Mouse (Mus musculus): Measurements from ENCODE around the gene Usp24.

Gene Usp24

DNA sequence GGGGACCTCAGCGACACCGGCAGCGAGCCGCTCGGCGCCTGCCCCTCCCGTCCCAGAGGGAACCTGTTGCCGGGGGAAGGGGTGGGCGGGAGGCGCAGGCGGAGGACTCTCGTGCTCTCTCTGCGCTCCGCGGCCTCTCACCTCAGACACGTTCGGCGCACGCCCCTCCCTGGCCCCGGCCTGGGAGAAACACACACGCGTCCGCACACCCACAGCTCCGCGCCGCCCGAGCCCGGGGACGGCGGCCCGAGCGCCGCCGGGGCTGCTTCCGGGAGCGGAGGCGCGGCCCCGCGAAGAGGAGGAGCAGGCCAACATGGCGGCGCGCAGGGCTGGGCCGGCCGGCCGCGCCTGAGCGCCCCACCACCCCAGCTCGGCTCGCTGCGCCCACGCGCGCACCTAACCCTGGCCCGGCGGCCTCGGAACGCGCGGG is at the start of gene Usp24:
TSS of gene Usp24 (plus strand) at position 293 of the 430 bp plus-strand sequence.
- peak; percentile 40 to 43 for DNase-seq (ENCODE audit: low spot score in 2 of 2)

DNA sequence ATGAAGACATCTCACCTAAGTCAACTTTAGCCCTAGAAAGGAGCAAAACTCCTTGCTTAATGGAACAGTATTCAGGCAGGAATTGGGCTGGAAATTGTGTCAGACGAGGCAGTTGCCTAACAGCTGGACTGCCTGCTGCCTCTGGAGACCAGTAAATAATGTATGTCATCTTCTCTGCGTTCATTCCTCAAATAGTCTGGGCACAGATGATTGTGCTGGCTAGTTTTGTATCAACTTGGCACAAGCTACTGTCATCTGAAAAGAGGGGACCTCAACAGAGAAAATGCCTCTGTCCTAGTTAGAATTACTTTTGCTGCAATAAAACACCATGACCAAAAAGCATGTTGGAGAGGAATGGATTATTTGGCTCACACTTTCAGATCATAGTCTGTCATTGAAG is 39.1 kb upstream of the Usp24 start:
- DNase-seq (ENCODE audit: low spot score in 2 of 2), result no peak

DNA sequence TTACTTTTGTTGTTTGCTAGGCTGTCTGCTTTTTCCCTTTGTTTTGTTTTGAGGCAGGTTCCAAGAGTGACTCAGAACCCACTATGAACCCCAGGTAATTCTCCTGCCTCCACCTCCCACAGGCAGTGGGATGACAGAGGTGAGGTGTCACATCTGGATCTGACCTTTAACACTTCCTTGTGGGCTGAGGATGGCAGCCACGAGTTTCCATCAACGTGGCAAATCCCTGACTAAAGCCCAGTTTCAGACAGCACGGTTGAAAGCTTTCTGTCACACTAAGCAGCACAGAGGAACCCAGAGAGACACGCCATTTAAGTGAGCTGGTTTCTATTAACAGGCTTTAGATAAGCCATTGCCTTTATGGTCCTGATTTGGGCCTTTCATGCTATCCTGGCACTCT is 36.8 kb upstream of the Usp24 start:
- DNase-seq (ENCODE audit: low spot score in 2 of 2), result no peak

DNA sequence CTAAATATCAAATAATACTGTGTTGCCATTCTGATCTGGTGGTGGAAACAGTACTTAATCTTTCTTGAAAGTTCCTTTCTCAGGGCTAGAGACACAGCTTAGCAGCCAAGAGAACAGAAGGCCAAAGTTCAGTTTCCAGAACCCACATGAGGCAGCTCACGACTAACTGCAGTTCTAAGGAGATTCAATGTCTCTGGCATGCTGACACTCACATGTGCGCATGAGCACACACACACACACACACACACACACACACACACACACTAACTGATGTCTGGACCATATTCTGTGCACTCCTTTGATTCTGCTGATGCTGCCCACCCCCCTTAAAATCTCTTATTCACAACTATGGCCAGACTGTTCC is 34.9 kb upstream of the Usp24 start:
- no peak for DNase-seq (ENCODE audit: low spot score in 2 of 2)

DNA sequence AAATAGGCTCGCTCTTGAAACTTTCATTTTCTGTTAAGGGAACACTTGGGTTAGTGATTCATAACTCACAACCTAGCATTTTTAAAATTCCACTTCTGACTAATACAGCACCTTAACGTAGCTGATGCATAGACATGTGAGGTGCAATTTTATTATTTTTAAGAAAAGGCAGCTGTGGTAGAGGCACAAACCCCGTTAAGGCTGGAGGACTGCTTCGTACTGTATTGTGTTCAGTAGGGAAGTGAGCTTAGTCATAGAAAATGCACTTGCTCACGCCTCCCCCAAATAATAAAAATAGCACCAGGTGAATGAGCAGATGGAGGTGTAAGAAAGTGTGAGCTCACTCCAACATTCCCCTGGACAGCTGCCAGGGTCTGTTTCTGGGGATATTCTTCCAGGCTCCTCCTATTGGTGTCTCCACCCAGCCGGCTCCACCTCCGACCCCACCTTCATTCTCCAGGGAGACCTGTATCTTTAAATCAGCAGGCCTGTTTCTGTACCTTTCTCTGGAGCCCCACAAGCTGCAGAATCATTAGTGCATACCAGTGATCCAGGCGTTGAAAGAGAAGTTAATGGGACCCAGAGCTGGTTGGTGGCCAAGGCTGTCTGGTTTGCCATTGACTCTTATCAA is 34.4 kb upstream of the Usp24 start:
- no peak for DNase-seq (ENCODE audit: low spot score in 2 of 2)

DNA sequence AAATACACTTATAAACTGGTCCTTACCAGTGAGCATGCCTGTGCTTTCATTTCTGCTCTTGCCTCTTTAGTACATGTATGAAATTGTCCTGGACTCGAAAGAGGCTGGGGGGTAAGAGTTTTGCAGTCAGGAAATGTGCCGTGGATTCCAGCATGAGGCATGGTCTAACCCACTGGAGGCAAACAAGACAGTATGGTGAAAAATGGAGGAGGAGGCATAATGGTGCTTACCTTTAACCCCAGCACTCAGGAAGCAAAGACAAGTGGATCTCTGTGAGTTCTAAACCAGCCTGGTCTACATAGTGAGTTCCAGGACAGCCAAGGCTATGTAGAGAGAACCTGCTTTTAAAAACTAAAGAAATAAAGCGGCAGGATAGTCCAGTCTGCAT is 33.9 kb upstream of the Usp24 start:
- no peak for DNase-seq (ENCODE audit: low spot score in 2 of 2)

DNA sequence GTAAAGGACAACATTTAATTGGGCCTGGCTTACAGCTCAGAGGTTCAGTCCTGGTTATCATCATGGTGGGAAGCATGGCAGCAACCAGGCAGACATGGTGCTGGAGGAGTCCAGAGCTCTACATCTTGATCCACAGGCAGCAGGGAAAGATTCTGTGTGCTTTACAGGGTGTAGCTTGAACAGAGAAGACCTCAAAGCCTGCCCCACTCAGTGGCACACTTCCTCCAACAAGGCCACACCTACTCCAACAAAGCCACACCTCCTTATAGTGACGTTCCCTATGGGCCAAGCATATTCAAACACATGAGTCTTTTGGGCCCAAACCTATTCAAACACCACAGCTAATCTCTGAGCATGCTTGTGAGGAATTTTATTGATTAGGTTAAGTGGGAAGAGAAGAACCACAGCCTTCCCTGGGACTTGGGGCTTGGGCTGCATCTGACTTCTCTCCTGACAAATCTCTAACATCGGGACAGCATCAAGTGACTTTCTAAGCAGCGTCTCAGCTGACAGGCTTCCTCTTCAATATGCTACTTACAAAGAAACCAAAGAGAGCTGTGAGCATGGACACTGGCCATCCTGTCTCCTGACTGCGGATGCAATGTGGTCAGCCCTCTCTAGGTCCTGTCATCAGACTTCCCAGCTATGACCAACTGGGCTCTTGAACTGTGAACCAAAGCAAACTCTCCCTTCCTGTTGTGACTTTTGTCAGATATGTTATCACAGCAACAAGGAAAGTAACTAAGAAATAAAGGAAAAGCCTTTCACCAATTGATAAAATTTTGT is 28.9 kb upstream of the Usp24 start:
- DNase-seq (ENCODE audit: low spot score in 2 of 2), result no peak

DNA sequence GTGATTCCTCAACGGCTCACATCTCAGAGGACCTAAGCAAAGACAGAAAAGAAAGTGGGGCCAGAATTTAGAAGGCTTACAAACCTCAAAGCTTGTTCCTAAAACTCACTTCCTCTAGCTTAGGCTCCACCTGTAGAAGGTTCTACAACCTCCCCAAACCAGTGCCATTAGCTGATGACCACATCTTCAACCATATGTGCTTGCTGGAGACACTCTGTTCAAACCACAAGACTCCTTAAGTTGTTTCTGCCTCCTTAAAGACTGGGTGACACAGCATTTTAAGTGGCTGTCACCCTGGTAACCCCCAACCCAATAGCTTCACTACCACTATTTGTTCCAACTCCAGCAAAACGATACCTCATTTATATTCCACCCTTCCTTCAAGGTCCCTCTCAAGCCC is 25.8 kb upstream of the Usp24 start:
- no peak for DNase-seq (ENCODE audit: low spot score in 2 of 2)

DNA sequence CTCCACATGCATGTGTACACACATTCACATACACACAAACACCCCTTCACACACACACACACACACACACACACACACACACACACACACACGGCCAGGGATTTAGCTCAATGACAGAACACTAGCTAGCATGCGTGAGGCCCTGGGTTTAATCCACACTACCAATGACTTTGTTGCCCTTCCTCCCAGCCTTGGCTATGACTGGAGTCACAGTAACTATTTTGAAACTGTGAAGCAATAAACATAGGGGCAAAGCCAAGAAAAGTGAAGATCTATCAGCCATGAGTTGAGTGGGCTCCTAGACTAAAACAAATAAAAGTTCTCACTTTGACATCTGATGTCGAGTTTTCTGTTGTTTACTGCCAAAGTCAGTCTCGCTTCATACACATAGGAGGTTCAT is 23.2 kb upstream of the Usp24 start:
- DNase-seq (ENCODE audit: low spot score in 2 of 2), result no peak

DNA sequence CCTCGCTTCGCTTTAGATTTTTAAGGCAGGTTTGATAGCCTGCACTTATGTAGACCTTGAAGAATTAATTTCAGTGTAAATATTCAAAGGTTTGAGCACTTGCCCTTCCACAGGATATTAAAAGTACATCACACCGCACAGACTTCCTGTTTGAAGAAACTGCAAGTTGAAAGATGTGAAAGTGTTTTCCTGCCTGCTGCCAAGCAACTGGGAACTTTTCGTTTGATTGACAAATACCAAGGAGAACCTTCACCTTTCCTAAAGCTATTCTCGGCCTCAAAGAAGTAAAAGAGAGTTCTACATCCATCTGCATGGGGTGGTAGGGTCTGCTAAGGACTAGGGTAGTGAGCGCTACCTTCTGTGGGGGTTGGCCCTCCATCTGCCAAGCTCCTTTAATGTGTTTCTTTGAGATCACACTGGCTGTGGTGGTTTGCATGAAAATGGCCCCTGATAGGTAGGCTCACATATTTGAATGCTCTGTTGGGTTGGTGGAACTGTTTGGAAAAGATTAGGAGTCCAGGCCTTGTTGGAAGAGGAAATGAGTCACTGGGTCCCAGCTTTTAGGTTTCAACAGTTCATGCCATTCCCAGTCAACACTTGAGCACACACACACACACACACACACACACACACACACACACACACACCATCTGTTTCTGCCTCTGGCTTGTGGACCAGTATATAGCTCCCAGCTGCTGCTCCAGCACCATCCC is 22.5 kb upstream of the Usp24 start:
- no peak for DNase-seq (ENCODE audit: low spot score in 2 of 2)

DNA sequence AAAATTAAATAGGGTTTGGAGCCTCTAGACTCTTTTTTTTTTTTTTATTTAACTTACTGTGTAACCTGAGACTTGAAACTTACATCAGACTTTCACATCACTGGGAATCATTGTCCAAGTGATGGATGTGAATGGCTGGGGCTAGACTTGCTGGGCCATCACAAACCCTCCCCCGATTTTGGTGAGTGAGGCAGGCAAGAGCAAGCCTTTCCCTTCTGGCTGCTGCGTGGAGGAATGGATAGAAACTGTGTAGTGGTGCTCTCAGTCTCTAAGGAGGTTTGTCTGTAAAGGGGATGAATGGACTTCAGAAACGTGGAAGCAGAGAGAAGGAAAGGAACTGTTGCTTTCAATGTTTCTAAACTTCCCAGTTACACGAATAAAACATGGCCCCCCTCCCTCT is 20.3 kb upstream of the Usp24 start:
- no peak for DNase-seq (ENCODE audit: low spot score in 2 of 2)

DNA sequence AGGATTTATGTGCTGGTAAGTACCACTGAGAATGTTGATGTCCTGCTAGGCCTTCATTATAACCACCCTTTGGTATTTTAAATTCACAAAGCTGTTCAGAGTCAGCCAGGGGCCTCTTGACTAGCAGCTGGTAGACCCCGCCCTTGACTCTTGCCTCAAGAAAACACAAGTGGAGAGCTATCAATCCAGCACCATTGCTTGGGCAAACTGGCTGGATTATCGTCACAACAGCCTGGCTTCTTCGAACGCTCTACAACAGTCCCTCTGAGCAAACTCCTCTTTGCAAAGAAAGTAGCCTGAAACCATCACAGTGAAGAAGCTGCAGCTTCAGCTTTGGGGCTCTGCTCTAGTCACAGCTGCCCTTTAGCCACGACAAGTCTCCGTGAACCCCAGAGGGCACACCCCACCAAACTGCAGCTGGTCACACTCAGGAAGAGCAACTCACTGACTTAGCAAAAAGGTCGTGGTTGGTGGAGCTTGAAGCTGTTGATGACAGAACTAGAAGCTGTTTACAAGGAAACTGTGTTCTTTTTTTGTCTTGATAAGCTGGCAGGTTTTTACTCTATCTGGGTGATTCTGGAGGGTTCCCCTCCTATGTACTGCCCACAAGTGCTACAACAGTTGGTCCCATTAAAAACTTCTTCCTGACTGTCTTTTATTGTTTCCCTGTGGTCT is 19.5 kb upstream of the Usp24 start:
- DNase-seq (ENCODE audit: low spot score in 2 of 2), result no peak

DNA sequence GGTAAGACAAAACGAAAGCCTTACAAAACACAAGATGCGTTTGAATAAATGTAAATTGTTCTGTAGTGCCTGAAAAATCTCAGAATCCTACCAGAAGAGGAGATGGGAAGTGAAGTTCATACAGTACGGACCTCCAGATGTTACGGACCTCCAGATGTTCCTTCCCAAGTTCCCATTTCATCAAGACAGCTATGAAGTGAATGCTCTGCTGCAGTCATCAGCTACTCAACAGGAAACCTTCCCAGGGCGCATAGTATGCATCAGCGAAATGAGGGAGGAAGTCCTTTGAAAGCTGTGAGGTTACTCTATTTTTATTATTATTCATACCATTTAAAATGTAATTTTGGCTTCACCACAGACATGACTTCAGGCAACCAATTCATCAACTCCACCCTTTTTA is 14.7 kb upstream of the Usp24 start:
- no peak for DNase-seq (ENCODE audit: low spot score in 2 of 2)

DNA sequence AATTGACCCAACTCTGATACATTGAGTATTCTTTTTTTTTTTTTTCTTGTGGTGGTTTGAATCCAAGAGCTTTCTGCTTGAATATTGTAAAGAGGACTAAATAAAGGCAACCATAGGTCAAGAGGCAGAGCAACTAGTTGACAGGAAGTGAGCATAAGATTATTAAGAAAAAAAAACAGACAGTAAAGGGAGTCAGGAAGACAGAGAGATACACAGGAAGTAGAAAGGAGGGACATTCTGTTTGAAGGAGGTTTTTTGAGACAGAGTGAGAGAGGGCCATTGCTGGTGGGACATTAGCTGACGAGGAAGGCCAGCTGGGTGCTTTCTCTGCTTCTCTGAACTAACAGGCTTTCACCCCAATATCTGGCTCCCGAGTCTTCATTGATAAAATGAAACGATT is 7.9 kb upstream of the Usp24 start:
- no peak for DNase-seq (ENCODE audit: low spot score in 2 of 2)

DNA sequence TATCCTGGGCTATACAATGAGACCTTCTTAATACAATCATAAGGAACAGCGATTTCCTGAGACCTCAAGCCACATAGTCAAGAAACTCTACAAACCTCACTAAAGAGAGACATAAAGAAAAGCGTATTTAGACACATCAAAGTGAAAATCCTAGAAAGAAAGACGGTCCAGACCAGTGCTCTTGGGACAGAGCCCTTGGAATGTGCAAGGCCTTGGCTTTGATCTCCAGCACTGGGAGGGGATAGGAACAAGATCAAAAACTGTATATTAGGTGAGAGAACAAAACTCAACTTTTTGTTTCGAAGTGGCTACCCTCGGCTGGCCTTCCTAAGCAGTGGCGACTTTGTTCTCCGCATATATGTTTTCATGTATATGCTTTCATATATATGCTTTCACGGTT is 3.4 kb upstream of the Usp24 start:
- no peak for DNase-seq (ENCODE audit: low spot score in 2 of 2)

DNA sequence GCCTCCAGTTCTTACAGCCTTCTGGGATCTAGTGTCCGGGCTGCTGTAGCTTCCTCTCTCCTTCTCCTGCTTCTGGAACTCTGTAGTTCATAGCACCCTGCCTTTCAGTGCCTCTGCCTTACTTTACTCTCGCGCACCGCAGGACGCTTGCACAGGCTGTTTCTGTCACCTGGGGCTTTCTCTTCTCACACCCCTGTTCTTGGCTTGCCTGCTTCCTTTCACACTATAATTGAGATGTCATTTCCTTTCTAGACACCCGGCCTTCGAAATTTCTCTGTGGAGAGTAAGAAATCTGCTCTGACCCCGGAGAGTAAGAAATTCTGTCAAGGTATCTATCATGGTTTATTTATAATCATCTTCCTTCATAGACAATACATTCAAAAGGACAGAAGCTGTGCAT is 2.9 kb upstream of the Usp24 start:
- DNase-seq (ENCODE audit: low spot score in 2 of 2), result no peak

DNA sequence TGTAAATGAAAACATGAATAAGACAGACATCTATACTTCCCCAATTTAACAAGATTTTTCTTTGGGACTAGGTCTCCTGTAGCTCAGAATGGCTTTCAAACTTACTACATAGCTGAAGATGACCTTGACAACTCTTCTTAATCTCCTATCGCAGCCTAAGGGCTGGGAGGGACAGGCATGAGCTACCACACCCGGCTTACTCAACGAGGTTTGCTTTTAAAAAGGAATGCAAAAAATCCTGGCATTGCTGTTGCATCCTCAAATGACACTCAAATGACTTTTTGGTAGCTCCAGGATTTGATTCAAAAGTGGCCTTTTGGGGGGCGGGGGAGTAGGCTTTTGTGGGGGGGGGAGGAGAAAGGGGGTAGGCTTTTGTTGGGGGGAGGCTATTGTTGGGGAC is 2.1 kb upstream of the Usp24 start:
- no peak for DNase-seq (ENCODE audit: low spot score in 2 of 2)

DNA sequence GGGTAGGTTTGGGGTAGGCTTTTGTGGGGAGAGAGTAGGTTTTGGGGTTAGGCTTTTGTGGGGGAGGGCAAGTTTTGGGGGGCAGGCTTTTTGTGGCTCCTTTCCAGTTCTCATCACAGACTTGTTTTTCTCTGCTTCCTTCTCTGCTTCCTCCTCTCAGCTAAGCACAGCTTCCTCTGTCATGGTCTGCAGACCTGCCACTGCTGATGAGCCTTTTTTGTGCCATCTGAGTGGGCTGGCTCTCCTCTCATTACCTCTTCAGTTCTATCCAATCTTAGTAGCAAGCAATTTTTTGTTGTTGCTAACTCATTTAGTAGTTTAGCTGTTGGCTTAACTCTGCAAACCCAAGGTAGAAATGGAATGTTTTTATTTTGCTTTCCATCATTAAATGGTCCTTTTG is 1.7 kb upstream of the Usp24 start:
- no peak for DNase-seq (ENCODE audit: low spot score in 2 of 2)

DNA sequence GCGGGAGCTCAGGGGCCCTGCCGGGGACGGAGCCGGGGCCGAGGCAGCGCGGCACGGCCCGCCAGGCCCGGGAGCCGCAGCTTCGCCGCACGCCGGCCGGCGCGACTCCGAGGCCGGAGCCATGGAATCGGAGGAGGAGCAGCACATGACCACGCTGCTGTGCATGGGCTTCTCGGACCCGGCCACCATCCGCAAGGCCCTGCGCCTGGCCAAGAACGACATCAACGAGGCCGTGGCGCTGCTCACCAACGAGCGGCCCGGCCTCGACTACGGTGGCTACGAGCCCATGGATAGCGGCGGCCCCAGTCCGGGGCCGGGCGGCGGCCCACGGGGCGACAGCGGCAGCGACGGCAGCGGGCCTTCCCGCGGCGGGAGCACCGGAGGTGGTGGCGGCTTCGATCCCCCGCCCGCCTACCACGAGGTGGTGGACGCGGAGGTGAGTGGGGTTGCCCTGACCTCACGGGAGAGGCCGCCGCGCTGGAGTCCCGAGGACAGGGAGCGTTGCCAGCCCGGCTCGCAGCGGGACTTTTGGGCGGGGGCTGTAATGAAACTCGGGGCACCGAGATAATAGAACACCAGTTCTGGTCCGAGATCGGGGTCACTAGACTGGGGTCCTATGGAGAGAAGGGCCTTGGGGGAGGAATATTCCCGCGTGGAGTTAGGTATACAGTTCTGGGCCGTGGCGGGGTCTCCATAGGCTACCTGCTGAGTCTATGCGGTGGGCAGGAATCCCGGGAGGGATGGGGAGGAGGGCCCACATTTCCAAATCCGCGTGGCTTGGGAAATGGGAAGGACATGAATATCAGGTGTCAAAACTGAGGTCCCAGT is 552 bp downstream of the Usp24 start:
- peak; percentile 17 to 30 for DNase-seq (ENCODE audit: low spot score in 2 of 2)

DNA sequence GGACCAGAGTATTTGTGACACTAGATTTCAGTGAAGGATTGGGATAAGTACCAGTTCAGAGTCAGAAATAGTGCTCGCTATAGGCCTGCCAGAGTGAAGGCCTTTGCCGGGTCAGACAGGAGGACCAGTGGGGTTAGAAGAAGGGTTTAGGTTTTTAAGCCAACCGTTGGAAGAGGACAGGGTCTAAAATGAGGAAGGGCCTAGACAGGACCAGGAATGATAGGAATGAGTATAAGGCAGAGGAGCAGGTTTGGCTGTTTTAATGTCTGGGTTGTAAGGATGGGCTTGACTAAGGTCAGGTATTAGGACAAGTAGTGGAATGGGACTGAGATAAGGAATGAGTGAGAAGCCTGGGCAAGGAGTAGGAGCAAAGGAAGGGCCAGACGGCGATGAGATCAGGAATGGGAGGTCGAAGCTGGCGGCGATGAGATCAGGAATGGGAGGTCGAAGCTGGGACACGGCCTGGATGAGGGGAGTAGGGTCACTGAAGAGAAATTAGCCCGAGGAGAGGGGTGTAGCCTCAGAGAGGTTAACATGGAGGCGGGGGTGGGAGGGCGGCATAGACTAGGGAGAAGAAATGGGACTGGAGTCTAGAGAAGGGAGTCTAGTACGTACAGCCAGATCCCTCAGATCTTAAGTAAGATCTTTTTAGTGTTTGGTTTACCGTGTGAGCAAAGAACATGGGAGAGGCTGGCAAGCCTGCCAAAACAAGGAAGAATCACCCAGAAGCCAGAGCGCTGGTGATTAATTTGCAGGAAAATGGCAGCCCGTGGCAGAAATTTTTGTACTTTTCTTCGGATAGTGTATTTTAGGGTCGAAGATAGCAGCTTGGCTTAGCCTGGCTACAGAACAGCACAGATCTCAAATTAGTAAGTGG is 1.4 kb downstream of the Usp24 start:
- DNase-seq (ENCODE audit: low spot score in 2 of 2), result no peak

DNA sequence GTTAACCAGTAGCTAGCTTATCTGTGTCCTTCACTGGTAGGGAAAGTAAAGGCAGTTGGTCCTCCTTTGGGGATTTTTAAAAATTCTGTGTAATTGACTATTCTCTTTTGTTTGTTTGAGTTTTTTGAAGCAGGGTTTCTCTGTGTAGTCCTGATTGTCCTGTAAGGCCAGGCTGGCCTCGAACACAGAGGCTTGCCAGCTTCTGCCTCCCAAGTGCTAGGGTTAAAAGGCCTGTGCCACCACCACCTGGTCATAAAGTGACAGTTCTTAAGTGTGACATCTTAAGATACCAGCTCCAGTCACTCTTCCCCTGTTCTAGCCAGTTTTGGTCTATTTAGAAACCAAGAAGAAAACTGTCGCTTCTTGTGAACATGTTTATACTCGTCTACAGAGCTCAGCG is 2.2 kb downstream of the Usp24 start:
- no peak for DNase-seq (ENCODE audit: low spot score in 2 of 2)

All from frontal cortex, postnatal 25 days (tissue).